Mouse (Mus musculus): ENCODE measurements around the gene Fbp1. TPM values are rescaled to one million over a fixed set of nuclear protein-coding genes. Genes with fewer than 3 reads are reported as not detected.
"Not testable (repeated sequence)": the region's sequence is repeated elsewhere in the genome, so short reads cannot be mapped to it uniquely, and the experiment has no call there.

The Fbp1 gene
- polyA plus RNA-seq, 1 experiment from 2014 or later = not detected

DNA sequence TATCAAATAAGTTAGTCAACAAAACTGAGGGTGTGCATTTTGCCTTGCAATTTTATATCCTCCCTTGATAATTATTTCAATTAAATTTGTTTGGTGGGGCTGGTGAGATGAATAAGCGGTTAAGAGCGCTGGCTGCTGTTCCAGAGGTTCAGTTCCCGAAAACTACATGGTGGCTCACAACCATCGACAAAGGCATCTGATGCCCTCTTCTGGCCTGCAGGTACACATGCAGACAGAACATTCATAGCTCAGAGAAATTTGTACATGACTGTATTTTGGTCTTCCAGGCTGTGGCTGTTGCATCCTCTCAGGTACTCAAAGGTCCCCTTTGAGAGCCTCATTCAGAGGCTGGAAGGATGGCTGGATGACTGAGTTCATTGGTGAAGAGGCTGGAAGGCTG is 28.0 kb downstream of the Fbp1 start:
- Histone ChIP-seq H3K9me3 (replicated peaks) (no peaks in the 10 kb centered on the region), H3K4me1 (peaks cover 4% of the 10 kb centered on the region; the same call in 1 of the 2 replicates), H3K36me3 (no peaks in the 10 kb centered on the region), H3K4me2 (no peak overlapping the region), H3K27me3 (replicated peaks) (no peaks in the 10 kb centered on the region), H3K4me3 (no peak overlapping the region), H3K9ac (no peak overlapping the region), H3K27ac (no peak overlapping the region)
- no peak for ATAC-seq
- WGBS (ENCODE audit: insufficient replicate concordance) = 75% methylated on average over 4 of the region's 4 CpGs

DNA sequence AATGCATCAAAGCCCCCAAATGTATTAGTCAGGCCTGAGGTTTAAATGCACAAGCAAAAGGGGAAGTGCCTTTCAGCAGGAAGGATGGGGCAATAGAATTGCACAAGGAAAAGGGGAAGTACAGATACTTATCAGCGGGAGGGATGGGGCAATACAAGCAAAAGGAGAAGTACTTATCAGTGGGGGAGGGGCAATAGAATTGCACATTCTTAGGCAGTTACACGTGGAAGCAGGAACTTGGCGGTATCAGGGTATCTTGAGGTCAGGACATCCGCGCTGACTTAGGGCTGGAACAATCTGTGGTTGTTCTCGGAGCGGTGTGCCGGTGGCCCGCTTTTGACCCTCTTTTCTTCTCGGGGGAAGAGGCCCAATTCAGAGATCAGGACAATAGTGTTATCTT is 28.8 kb downstream of the Fbp1 start:
- not testable (repeated sequence) for ATAC-seq; H3K9ac ChIP-seq; H3K36me3 ChIP-seq; H3K4me3 ChIP-seq; H3K27me3 ChIP-seq (replicated peaks); H3K4me1 ChIP-seq; H3K27ac ChIP-seq; H3K4me2 ChIP-seq; H3K9me3 ChIP-seq (replicated peaks)
- WGBS (ENCODE audit: insufficient replicate concordance) = 23% methylated on average over 10 of the region's 10 CpGs

DNA sequence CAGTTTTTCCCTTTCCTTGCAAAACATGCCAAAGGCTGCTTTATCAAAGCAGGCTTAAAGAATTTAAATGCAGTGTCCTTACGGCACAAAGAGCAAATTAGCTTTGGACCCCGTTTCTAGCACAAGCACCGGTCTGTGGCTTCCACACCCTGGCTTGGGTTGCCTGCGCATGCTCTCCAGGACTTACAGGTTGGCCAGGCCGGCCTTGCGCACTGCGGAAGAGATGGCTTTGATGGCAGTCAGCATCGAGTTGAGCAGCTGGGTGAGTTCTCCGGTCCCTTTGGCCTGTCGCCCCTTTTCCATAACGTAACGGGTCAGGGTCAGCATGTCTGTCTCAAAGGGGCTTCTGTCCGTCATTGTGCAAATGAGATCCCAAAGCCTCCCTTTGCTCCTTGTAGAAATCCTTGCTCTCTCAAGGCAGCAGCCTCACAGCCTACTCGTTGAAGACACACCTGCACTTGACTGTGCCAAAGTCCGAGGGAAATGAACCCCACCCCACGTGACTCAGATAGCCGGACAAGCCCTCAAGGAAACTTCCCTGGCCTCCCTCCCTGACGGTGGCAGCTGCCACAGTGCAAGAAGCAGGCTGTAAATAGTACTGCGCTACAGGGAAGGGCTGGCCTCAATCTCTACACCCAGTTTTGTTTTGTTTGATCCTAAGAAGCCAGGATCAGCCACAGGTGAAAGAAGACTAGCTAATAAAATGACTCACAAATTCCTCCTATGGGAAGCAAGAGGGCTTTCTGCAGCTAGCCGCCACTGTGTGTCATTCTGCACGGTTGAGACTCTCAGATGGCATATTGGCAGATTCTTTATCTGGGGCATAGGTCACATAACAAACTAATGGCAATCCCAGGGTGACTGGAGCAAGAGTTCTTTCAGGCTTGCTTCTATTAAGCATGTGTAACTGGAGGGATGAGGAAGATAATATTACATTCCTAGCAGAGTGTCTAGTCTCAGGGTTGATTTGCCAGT is 29.9 kb downstream of the Fbp1 start, which contains the start of gene Fbp2:
Gene Fbp2, minus strand, starts transcription at position 482 of the 975 bp plus-strand sequence.
- Histone ChIP-seq H3K9ac (no peak within 1 kb of the TSS), H3K4me2 (no peak within 1 kb of the TSS), H3K36me3 (no peaks in the 10 kb centered on the region), H3K27me3 (replicated peaks) (no peaks in the 10 kb centered on the region), H3K27ac (no peak within 1 kb of the TSS), H3K9me3 (replicated peaks) (no peaks in the 10 kb centered on the region), H3K4me3 (no peak within 1 kb of the TSS), H3K4me1 (peaks cover 4% of the 10 kb centered on the region; the same call in 1 of the 2 replicates)
- ATAC-seq = no peak
- 65% methylated on average over 21 of the region's 21 CpGs for WGBS (ENCODE audit: insufficient replicate concordance)

DNA sequence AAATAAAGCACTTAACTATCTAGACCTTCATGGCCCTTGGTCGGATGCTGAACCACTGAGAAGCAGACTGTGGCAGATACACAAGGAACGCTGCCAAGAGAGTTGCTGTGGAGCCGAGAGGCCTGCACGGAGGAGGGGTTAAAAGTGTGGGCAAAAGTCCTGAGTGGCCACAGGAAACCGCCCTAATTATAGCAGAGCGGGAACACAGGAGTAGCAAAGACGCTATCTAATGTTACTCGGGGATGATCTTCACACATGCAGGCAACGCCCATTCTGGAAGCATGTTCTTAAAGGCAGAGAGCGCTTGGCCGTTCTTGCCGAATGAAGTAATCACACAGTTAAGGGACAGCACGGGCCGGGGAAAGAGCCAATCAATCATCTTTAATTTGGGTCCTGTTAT is 31.2 kb downstream of the Fbp1 start:
- Histone ChIP-seq H3K4me1 (peaks cover 4% of the 10 kb centered on the region; the same call in 1 of the 2 replicates), H3K4me3 (no peak overlapping the region), H3K27ac (no peak overlapping the region), H3K27me3 (replicated peaks) (no peaks in the 10 kb centered on the region), H3K9me3 (replicated peaks) (no peaks in the 10 kb centered on the region), H3K9ac (no peak overlapping the region), H3K4me2 (no peak overlapping the region), H3K36me3 (no peaks in the 10 kb centered on the region)
- WGBS (ENCODE audit: insufficient replicate concordance) = 70% methylated on average over 14 of the region's 14 CpGs
- ATAC-seq = no peak

DNA sequence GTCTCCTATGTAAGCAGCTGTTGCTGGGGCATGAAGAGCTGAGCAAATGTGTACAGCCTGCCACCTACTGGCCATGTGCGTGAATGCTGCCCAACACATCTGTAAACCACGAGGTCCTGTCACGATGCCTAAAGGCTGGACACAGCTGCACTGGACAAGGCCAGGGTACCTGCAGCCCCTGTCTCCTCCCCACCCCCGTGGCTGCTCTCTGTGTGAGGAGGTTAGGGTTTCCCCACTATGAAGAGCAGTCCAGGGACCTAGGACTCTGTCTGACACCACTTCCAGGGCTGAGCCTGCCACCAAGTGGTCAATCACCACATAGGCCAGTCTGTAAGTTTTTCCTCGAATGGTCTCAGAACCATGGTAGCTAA is 31.8 kb downstream of the Fbp1 start:
- H3K4me1 ChIP-seq = peaks cover 4% of the 10 kb centered on the region; the same call in 1 of the 2 replicates
- no peaks in the 10 kb centered on the region for H3K27me3 ChIP-seq (replicated peaks)
- H3K9ac ChIP-seq = no peak overlapping the region
- no peak overlapping the region for H3K27ac ChIP-seq
- H3K36me3 ChIP-seq = no peaks in the 10 kb centered on the region
- peak; percentile 83 for ATAC-seq
- no peaks in the 10 kb centered on the region for H3K9me3 ChIP-seq (replicated peaks)
- 6% methylated on average over 5 of the region's 5 CpGs for WGBS (ENCODE audit: insufficient replicate concordance)
- peak overlapping the region; percentile 14 for H3K4me3 ChIP-seq
- H3K4me2 ChIP-seq = peak overlapping the region; percentile 61

DNA sequence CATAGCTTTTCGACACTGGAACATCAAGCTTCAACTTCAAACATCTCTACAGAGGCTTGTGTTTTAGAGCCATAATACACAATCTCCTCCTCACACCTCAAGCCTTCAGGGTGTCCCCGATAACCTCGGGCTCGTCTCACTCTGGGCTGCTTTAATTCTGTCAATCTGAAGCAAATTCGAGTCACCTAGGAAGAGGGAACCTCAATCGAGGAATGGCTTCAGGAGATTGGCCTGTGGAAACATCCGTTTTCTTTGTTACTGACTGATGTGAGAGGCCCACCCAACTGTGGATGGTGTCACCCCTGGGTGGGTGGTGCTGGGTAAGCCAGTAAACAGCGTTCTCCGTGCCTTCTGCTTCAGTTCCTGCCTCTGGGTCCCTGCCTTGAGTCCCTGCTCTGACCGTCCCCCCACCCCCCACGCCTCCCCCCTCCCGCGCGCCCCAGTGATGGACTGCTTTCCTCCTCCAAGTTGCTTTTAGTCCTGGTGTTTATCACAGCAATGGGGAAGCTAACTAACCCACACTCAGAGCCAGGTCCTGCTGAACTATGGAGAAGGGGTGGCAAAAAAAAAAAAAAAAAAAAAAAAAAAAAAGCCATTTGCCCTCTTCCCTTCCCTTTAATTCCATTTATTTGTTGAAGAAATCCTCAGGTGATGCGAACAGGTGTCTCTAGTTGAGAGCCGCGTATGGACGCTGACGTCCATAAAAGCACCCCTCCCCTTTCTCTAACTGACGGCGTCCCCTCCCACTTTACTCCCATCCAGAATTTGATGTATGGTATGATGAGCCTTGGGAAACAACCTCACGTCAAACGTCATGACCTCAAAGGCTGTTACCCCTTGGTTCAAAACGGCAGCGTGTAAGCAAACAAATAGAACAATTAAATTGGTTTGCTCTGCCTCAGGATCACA is 32.4 kb downstream of the Fbp1 start:
- ATAC-seq = no peak
- Histone ChIP-seq H3K4me3 (peak overlapping the region; percentile 14), H3K4me2 (peak overlapping the region; percentile 61), H3K9me3 (replicated peaks) (no peaks in the 10 kb centered on the region), H3K27ac (no peak overlapping the region), H3K36me3 (no peaks in the 10 kb centered on the region), H3K9ac (no peak overlapping the region), H3K4me1 (peaks cover 4% of the 10 kb centered on the region; the same call in 1 of the 2 replicates), H3K27me3 (replicated peaks) (no peaks in the 10 kb centered on the region)
- 23% methylated on average over 25 of the region's 25 CpGs for WGBS (ENCODE audit: insufficient replicate concordance)

DNA sequence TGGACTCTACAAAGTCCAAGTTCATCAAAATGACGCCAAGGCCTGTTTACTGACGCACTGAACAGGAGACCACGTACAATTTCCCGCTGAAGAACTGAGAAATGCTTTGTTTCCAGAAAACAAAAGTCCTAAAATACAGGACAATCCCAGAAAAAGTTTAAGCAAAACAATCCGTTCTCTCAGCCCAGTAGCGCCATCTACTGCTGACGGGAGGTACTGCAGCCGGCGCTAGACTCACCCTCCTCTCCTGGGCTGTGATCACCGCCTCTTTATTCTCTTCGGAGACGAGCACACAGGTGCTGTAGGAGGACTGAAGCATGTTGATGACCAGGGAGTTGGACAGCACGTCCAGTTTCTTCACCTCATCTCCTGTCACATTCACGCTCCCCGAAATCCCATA is 33.4 kb downstream of the Fbp1 start:
- no peak overlapping the region for H3K27ac ChIP-seq
- H3K9me3 ChIP-seq (replicated peaks) = no peaks in the 10 kb centered on the region
- no peak overlapping the region for H3K4me3 ChIP-seq
- H3K36me3 ChIP-seq = no peaks in the 10 kb centered on the region
- H3K9ac ChIP-seq = no peak overlapping the region
- H3K27me3 ChIP-seq (replicated peaks) = no peaks in the 10 kb centered on the region
- H3K4me1 ChIP-seq = peaks cover 4% of the 10 kb centered on the region; the same call in 1 of the 2 replicates
- H3K4me2 ChIP-seq = peak overlapping the region; percentile 8; the same call in 1 of the 2 replicates
- ATAC-seq = no peak
- WGBS (ENCODE audit: insufficient replicate concordance) = 11% methylated on average over 15 of the region's 15 CpGs

DNA sequence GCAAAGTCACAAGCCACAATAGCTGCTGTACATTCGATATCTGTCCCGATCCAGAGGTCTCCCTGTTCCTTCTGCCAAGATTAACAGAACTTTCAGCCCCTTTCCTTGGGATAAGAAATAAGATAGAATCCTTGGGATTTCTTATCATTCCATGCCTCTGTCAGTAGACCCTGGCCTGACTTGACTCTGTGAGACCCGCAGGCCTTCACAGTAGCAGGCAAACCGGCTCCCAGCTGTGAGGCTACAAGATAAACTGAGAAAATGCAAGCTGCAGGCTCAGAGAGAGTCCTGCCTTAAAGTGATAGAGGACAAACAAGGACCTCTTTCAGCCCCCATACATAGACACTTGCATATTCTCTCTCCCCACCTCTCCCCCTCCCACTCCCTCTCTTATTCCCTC is 54.7 kb downstream of the Fbp1 start:
- Histone ChIP-seq H3K27me3 (replicated peaks) (no peaks in the 10 kb centered on the region), H3K36me3 (no peaks in the 10 kb centered on the region), H3K4me2 (no peak overlapping the region), H3K9me3 (replicated peaks) (no peaks in the 10 kb centered on the region), H3K4me1 (no peaks in the 10 kb centered on the region), H3K4me3 (no peak overlapping the region), H3K9ac (no peak overlapping the region), H3K27ac (no peak overlapping the region)
- WGBS (ENCODE audit: insufficient replicate concordance) = 26% methylated on average over 4 of the region's 4 CpGs
- no peak for ATAC-seq

DNA sequence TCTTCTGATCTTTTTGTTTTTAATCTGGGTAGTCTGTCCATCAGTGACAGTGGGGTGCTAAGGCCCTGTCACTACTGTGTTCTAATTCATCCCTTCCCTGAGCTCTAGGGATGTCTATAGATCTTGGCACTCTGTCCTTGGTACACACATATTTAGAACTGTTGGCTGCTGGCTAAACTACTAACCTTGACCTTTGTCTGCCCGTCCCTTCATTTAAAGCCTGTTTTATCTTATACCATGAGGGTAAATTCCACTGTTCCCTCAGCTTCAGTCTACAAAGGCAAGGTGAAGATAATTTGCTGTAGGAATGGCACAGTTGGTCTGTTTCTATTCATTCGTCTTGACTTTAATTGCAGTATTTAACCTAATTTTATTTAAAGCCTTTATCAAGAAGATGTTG is 55.8 kb downstream of the Fbp1 start:
- 55% methylated on average over 2 of the region's 2 CpGs for WGBS (ENCODE audit: insufficient replicate concordance)
- H3K4me3 ChIP-seq = no peak overlapping the region
- no peaks in the 10 kb centered on the region for H3K4me1 ChIP-seq

DNA sequence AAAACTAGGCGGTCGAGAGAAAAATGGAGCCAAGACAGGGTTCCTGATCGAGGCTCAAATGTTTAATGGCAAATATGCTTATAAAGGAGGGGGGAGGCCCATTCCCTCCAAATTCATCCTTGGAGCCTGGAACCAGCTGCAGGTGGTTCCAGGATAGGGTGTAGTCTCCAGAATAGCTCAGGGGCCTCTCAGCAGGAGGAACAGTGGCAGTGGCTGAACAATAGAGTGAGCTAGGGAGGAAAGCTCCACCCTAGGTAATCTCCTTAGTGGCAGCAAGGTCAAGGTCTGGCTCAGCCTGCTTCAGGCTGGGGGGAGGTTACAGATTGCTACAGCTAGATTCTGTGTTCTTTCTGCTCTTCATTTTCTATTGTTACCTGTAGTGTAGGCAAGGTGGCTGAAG is 72.4 kb downstream of the Fbp1 start:
- 76% methylated on average over 3 of the region's 3 CpGs for WGBS (ENCODE audit: insufficient replicate concordance)
- H3K4me1 ChIP-seq; ATAC-seq; H3K9ac ChIP-seq; H3K4me3 ChIP-seq; H3K4me2 ChIP-seq; H3K27ac ChIP-seq; H3K36me3 ChIP-seq; H3K9me3 ChIP-seq (replicated peaks); H3K27me3 ChIP-seq (replicated peaks): not testable (repeated sequence)

More for the DNA sequence above, 55.8 kb downstream of the Fbp1 start:
- ATAC-seq = no peak
- H3K4me2 ChIP-seq = no peak overlapping the region
- H3K9ac ChIP-seq = no peak overlapping the region
- H3K27ac ChIP-seq = no peak overlapping the region
- H3K9me3 ChIP-seq (replicated peaks) = no peaks in the 10 kb centered on the region
- no peaks in the 10 kb centered on the region for H3K36me3 ChIP-seq
- H3K27me3 ChIP-seq (replicated peaks) = no peaks in the 10 kb centered on the region
